Mouse (Mus musculus): ENCODE measurements around the gene Arl4c. TPM values are rescaled to one million over a fixed set of nuclear protein-coding genes. Genes with fewer than 3 reads are reported as not detected.

Arl4c gene
- polyA plus RNA-seq, 1 experiment from 2014 or later, result 11.8 TPM

GRCm38 (mm10) chr1:88670807-88671206 lies 31.2 kb downstream of the Arl4c start:
- ATAC-seq (ENCODE audit: insufficient read depth, low FRiP score, low TSS enrichment), result no peak

GRCm38 (mm10) chr1:88668846-88669810 lies 32.9 kb downstream of the Arl4c start:
- Histone ChIP-seq H3K4me3 (ENCODE audit: low read depth, low read length) (no peak overlapping the region), H3K4me2 (ENCODE audit: low read depth) (no peak overlapping the region), H3K27ac (ENCODE audit: low read depth, low read length) (no peak overlapping the region; the same call in 1 of the 2 replicates), H3K4me1 (ENCODE audit: control insufficient read depth, insufficient read depth, low read length) (peaks cover 4% of the 10 kb centered on the region), H3K36me3 (ENCODE audit: control insufficient read depth, insufficient read depth, low read length) (no peaks in the 10 kb centered on the region), H3K9me3 (ENCODE audit: control insufficient read depth, low read length) (no peaks in the 10 kb centered on the region), H3K27me3 (ENCODE audit: control insufficient read depth, insufficient read depth, low read length) (no peaks in the 10 kb centered on the region), H3K9ac (ENCODE audit: low read length) (no peak overlapping the region)
- ATAC-seq (ENCODE audit: insufficient read depth, low FRiP score, low TSS enrichment), result peak; percentile 60
- 11% methylated on average over 14 of the region's 14 CpGs for WGBS
- peak; percentile 43 for DNase-seq (ENCODE audit: low spot score)

More at GRCm38 (mm10) chr1:88670807-88671206, 31.2 kb downstream of the Arl4c start:
- Histone ChIP-seq H3K36me3 (ENCODE audit: control insufficient read depth, insufficient read depth, low read length) (no peaks in the 10 kb centered on the region), H3K27me3 (ENCODE audit: control insufficient read depth, insufficient read depth, low read length) (no peaks in the 10 kb centered on the region), H3K4me2 (ENCODE audit: low read depth) (no peak overlapping the region), H3K4me1 (ENCODE audit: control insufficient read depth, insufficient read depth, low read length) (peaks cover 4% of the 10 kb centered on the region), H3K4me3 (ENCODE audit: low read depth, low read length) (no peak overlapping the region), H3K27ac (ENCODE audit: low read depth, low read length) (no peak overlapping the region), H3K9ac (ENCODE audit: low read length) (no peak overlapping the region), H3K9me3 (ENCODE audit: control insufficient read depth, low read length) (no peaks in the 10 kb centered on the region)
- no peak for DNase-seq (ENCODE audit: low spot score)
- 65% methylated on average over 4 of the region's 4 CpGs for WGBS

GRCm38 (mm10) chr1:88668353-88668752 lies 33.7 kb downstream of the Arl4c start:
- Histone ChIP-seq H3K4me1 (ENCODE audit: control insufficient read depth, insufficient read depth, low read length) (peaks cover 4% of the 10 kb centered on the region), H3K4me2 (ENCODE audit: low read depth) (no peak overlapping the region), H3K27ac (ENCODE audit: low read depth, low read length) (no peak overlapping the region), H3K4me3 (ENCODE audit: low read depth, low read length) (no peak overlapping the region), H3K9me3 (ENCODE audit: control insufficient read depth, low read length) (no peaks in the 10 kb centered on the region), H3K27me3 (ENCODE audit: control insufficient read depth, insufficient read depth, low read length) (no peaks in the 10 kb centered on the region), H3K36me3 (ENCODE audit: control insufficient read depth, insufficient read depth, low read length) (no peaks in the 10 kb centered on the region), H3K9ac (ENCODE audit: low read length) (no peak overlapping the region)
- ATAC-seq (ENCODE audit: insufficient read depth, low FRiP score, low TSS enrichment), result peak; percentile 61
- peak; percentile 30 for DNase-seq (ENCODE audit: low spot score)
- 6% methylated on average over 7 of the region's 7 CpGs for WGBS

- H3K4me3 ChIP-seq (ENCODE audit: low read depth, low read length), result no peak overlapping the region
- 66% methylated on average over 3 of the region's 3 CpGs for WGBS
- H3K9me3 ChIP-seq (ENCODE audit: control insufficient read depth, low read length), result no peaks in the 10 kb centered on the region
- no peak for DNase-seq (ENCODE audit: low spot score)
- no peak overlapping the region for H3K9ac ChIP-seq (ENCODE audit: low read length)
- no peak overlapping the region for H3K27ac ChIP-seq (ENCODE audit: low read depth, low read length)
- H3K27me3 ChIP-seq (ENCODE audit: control insufficient read depth, insufficient read depth, low read length), result no peaks in the 10 kb centered on the region
- peaks cover 4% of the 10 kb centered on the region for H3K4me1 ChIP-seq (ENCODE audit: control insufficient read depth, insufficient read depth, low read length)
- no peak for ATAC-seq (ENCODE audit: insufficient read depth, low FRiP score, low TSS enrichment)
- no peak overlapping the region for H3K4me2 ChIP-seq (ENCODE audit: low read depth)
- no peaks in the 10 kb centered on the region for H3K36me3 ChIP-seq (ENCODE audit: control insufficient read depth, insufficient read depth, low read length)
Observed at GRCm38 (mm10) chr1:88664623-88665022, 37.4 kb downstream of the Arl4c start.

- Histone ChIP-seq H3K9ac (ENCODE audit: low read length) (no peak overlapping the region), H3K4me3 (ENCODE audit: low read depth, low read length) (no peak overlapping the region), H3K27me3 (ENCODE audit: control insufficient read depth, insufficient read depth, low read length) (no peaks in the 10 kb centered on the region), H3K4me2 (ENCODE audit: low read depth) (no peak overlapping the region), H3K36me3 (ENCODE audit: control insufficient read depth, insufficient read depth, low read length) (no peaks in the 10 kb centered on the region), H3K27ac (ENCODE audit: low read depth, low read length) (no peak overlapping the region), H3K4me1 (ENCODE audit: control insufficient read depth, insufficient read depth, low read length) (no peaks in the 10 kb centered on the region), H3K9me3 (ENCODE audit: control insufficient read depth, low read length) (no peaks in the 10 kb centered on the region)
- DNase-seq (ENCODE audit: low spot score) (no peak), ATAC-seq (ENCODE audit: insufficient read depth, low FRiP score, low TSS enrichment) (no peak)
- 86% methylated on average over 5 of the region's 5 CpGs for WGBS
Observed at GRCm38 (mm10) chr1:88662736-88663135, 39.3 kb downstream of the Arl4c start.

- ATAC-seq (ENCODE audit: insufficient read depth, low FRiP score, low TSS enrichment), result no peak
- no peaks in the 10 kb centered on the region for H3K9me3 ChIP-seq (ENCODE audit: control insufficient read depth, low read length)
- no peak overlapping the region for H3K4me3 ChIP-seq (ENCODE audit: low read depth, low read length)
- H3K9ac ChIP-seq (ENCODE audit: low read length), result no peak overlapping the region
- H3K4me1 ChIP-seq (ENCODE audit: control insufficient read depth, insufficient read depth, low read length), result no peaks in the 10 kb centered on the region
- no peak for DNase-seq (ENCODE audit: low spot score)
- WGBS, result 91% methylated on average over 3 of the region's 3 CpGs
- H3K27me3 ChIP-seq (ENCODE audit: control insufficient read depth, insufficient read depth, low read length), result no peaks in the 10 kb centered on the region
- H3K4me2 ChIP-seq (ENCODE audit: low read depth), result no peak overlapping the region
- no peaks in the 10 kb centered on the region for H3K36me3 ChIP-seq (ENCODE audit: control insufficient read depth, insufficient read depth, low read length)
- no peak overlapping the region for H3K27ac ChIP-seq (ENCODE audit: low read depth, low read length)
Observed at GRCm38 (mm10) chr1:88661209-88661608, 40.8 kb downstream of the Arl4c start.

- Histone ChIP-seq H3K4me2 (ENCODE audit: low read depth) (no peak overlapping the region), H3K27me3 (ENCODE audit: control insufficient read depth, insufficient read depth, low read length) (no peaks in the 10 kb centered on the region), H3K9ac (ENCODE audit: low read length) (no peak overlapping the region), H3K27ac (ENCODE audit: low read depth, low read length) (no peak overlapping the region), H3K4me3 (ENCODE audit: low read depth, low read length) (no peak overlapping the region), H3K9me3 (ENCODE audit: control insufficient read depth, low read length) (no peaks in the 10 kb centered on the region), H3K36me3 (ENCODE audit: control insufficient read depth, insufficient read depth, low read length) (no peaks in the 10 kb centered on the region), H3K4me1 (ENCODE audit: control insufficient read depth, insufficient read depth, low read length) (no peaks in the 10 kb centered on the region)
- no peak for ATAC-seq (ENCODE audit: insufficient read depth, low FRiP score, low TSS enrichment)
- DNase-seq (ENCODE audit: low spot score), result no peak
- WGBS, result 67% methylated on average over 6 of the region's 6 CpGs
Observed at GRCm38 (mm10) chr1:88658290-88658857, 43.6 kb downstream of the Arl4c start.

- H3K4me2 ChIP-seq (ENCODE audit: low read depth), result no peak overlapping the region
- H3K36me3 ChIP-seq (ENCODE audit: control insufficient read depth, insufficient read depth, low read length), result no peaks in the 10 kb centered on the region
- H3K27ac ChIP-seq (ENCODE audit: low read depth, low read length), result no peak overlapping the region
- 85% methylated on average over 5 of the region's 5 CpGs for WGBS
- no peaks in the 10 kb centered on the region for H3K27me3 ChIP-seq (ENCODE audit: control insufficient read depth, insufficient read depth, low read length)
- ATAC-seq (ENCODE audit: insufficient read depth, low FRiP score, low TSS enrichment) (no peak), DNase-seq (ENCODE audit: low spot score) (no peak)
- no peak overlapping the region for H3K4me3 ChIP-seq (ENCODE audit: low read depth, low read length)
- H3K4me1 ChIP-seq (ENCODE audit: control insufficient read depth, insufficient read depth, low read length), result no peaks in the 10 kb centered on the region
- H3K9me3 ChIP-seq (ENCODE audit: control insufficient read depth, low read length), result no peaks in the 10 kb centered on the region
- no peak overlapping the region for H3K9ac ChIP-seq (ENCODE audit: low read length)
Observed at GRCm38 (mm10) chr1:88656096-88656480, 45.9 kb downstream of the Arl4c start.

Data from neural tube, embryonic 11.5 days (tissue).